Mouse (Mus musculus): ENCODE measurements around the gene Ncor2.

Gene Ncor2

GRCm38 (mm10) chr5:125017332-125017731 is 161.7 kb downstream of the Ncor2 start:
- peak; percentile 51 for DNase-seq (ENCODE audit: low spot score)

- no peak for DNase-seq (ENCODE audit: low spot score)
These were observed 162.4 kb downstream of the Ncor2 start for GRCm38 (mm10) chr5:125016421-125017242.

GRCm38 (mm10) chr5:125015576-125015975 is 163.4 kb downstream of the Ncor2 start:
- no peak for DNase-seq (ENCODE audit: low spot score)

- DNase-seq (ENCODE audit: low spot score) = no peak
These were observed 164.0 kb downstream of the Ncor2 start for GRCm38 (mm10) chr5:125015066-125015465.

GRCm38 (mm10) chr5:125014497-125014896 is 164.5 kb downstream of the Ncor2 start:
- DNase-seq (ENCODE audit: low spot score) = peak; percentile 56

- DNase-seq (ENCODE audit: low spot score) = no peak
These were observed 167.4 kb downstream of the Ncor2 start for GRCm38 (mm10) chr5:125011628-125012027.

GRCm38 (mm10) chr5:125011166-125011565 is 167.9 kb downstream of the Ncor2 start:
- no peak for DNase-seq (ENCODE audit: low spot score)

- DNase-seq (ENCODE audit: low spot score) = peak; percentile 26
These were observed 172.1 kb downstream of the Ncor2 start for GRCm38 (mm10) chr5:125006896-125007295.

GRCm38 (mm10) chr5:125005871-125006652 is 173.0 kb downstream of the Ncor2 start:
- peak; percentile 53 for DNase-seq (ENCODE audit: low spot score)

- DNase-seq (ENCODE audit: low spot score) = no peak
These were observed 175.2 kb downstream of the Ncor2 start for GRCm38 (mm10) chr5:125003873-125004255.

- no peak for DNase-seq (ENCODE audit: low spot score)
These were observed 175.8 kb downstream of the Ncor2 start, which contains the start of gene Rflna for GRCm38 (mm10) chr5:125002969-125003872. TSS of gene Rflna (plus strand) at chr5:125003221.

- no peak for DNase-seq (ENCODE audit: low spot score)
These were observed 178.2 kb downstream of the Ncor2 start for GRCm38 (mm10) chr5:125000756-125001250.

GRCm38 (mm10) chr5:124997913-124998312 is 181.1 kb downstream of the Ncor2 start:
- DNase-seq (ENCODE audit: low spot score) = no peak

- DNase-seq (ENCODE audit: low spot score) = no peak
These were observed 182.2 kb downstream of the Ncor2 start for GRCm38 (mm10) chr5:124996816-124997215.

GRCm38 (mm10) chr5:124992891-124993290 is 186.1 kb downstream of the Ncor2 start:
- DNase-seq (ENCODE audit: low spot score) = no peak

- no peak for DNase-seq (ENCODE audit: low spot score)
These were observed 186.7 kb downstream of the Ncor2 start for GRCm38 (mm10) chr5:124992323-124992722.

- no peak for DNase-seq (ENCODE audit: low spot score)
These were observed 189.3 kb downstream of the Ncor2 start for GRCm38 (mm10) chr5:124989724-124990123.

- no peak for DNase-seq (ENCODE audit: low spot score)
These were observed 192.4 kb downstream of the Ncor2 start for GRCm38 (mm10) chr5:124986656-124987055.

GRCm38 (mm10) chr5:124986222-124986621 is 192.8 kb downstream of the Ncor2 start:
- DNase-seq (ENCODE audit: low spot score) = no peak

- DNase-seq (ENCODE audit: low spot score) = no peak
These were observed 209.2 kb downstream of the Ncor2 start for GRCm38 (mm10) chr5:124969790-124970189.

All from MN1 (cell line).